Mouse (Mus musculus): Measurements from ENCODE around the gene Frmd8.

DNA sequence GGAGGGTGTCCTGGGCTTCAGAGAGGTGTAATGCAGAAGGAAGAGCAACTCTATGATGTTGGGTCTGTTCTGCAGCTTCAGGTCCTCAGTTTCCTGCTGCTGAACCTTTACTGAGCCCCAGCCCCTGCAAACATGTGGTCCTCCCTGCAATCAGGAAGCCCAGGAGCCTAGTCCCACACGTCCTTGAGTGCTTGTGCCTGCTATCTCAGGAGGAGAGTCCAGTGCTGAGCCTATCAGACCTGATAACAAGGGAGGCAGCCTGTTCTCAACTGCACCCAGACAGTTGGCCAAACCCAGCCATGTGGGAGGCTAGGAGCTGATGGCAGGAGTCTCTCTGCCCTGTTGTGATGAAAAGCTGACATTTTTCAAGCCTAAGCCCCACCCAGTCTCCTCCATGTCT is 8.9 kb upstream of the Frmd8 start:
- TF ChIP-seq CTCF (IDR thresholded peaks at IDR 0.05; ENCODE audit: low read depth), result no peak
- peak; percentile 78; the same call in 1 of the 2 replicates for TF ChIP-seq EP300 (IDR thresholded peaks at IDR 0.05; ENCODE audit: low read depth)

All from liver, postnatal 0 days (tissue).